Mouse (Mus musculus) neural tube, embryonic 13.5 days (tissue): ENCODE data around the gene Ric8b. TPM values are rescaled to one million over a fixed set of nuclear protein-coding genes. Genes with fewer than 3 reads are reported as not detected.
A peak's percentile ranks its signal among the peaks of the same experiment; 100 is the strongest.

Source experiments
- ATAC-seq: fragments of 200-750 bp; cut with Nextera tagmentation; 2 replicates; pipeline ENCODE4 v1.8.0; 2017; ENCODE audit warnings: low read depth, mild to moderate bottlenecking, moderate TSS enrichment, moderate library complexity
- H3K27ac ChIP-seq: fragments of 300-500 bp; sonication (generic); replicated peaks from 2 replicates; pipeline ENCODE4 v1.5.1; 2015; ENCODE audit warnings: moderate library complexity, mild to moderate bottlenecking, inconsistent platforms
- H3K27me3 ChIP-seq: fragments of 300-500 bp; sonication (generic); 2 replicates; pipeline ENCODE4 v1.6.1; 2015; ENCODE audit warnings: mild to moderate bottlenecking, inconsistent platforms
- H3K36me3 ChIP-seq: fragments of 300-500 bp; sonication (generic); 2 replicates; pipeline ENCODE4 v1.6.1; 2015; ENCODE audit warnings: mild to moderate bottlenecking, inconsistent platforms
- H3K4me1 ChIP-seq: fragments of 300-500 bp; sonication (generic); replicated peaks from 2 replicates; pipeline ENCODE4 v1.6.1; 2015; ENCODE audit warnings: inconsistent platforms
- H3K4me2 ChIP-seq: fragments of 300-500 bp; sonication (generic); 2 replicates; pipeline ENCODE4 v1.6.1; 2015; ENCODE audit warnings: inconsistent platforms, mild to moderate bottlenecking, moderate library complexity
- H3K4me3 ChIP-seq: fragments of 300-500 bp; sonication (generic); 2 replicates; pipeline ENCODE4 v1.5.1; 2015; ENCODE audit warnings: mild to moderate bottlenecking, inconsistent platforms
- H3K9ac ChIP-seq: fragments of 300-500 bp; sonication (generic); 2 replicates; pipeline ENCODE4 v1.6.1; 2015; ENCODE audit warnings: moderate library complexity, mild to moderate bottlenecking, inconsistent platforms
- H3K9me3 ChIP-seq: fragments of 300-500 bp; sonication (generic); 2 replicates; pipeline ENCODE4 v1.6.1; 2016; ENCODE audit warnings: inconsistent platforms
- WGBS: fragments of 180-500 bp; shearing (Covaris S2); methylation state at CpG from one replicate; pipeline ENCODE4 v1.1.7; 2015; 5-methylcytosine and 5-hydroxymethylcytosine counted together
- polyA plus RNA-seq: library from polyadenylated mRNA; unstranded; fragments of >200 nt; fragmentation: Nextera tagmentation; extraction: Ambion mirVana; gene quantifications from 2 replicates; pipeline ENCODE4 v1.2.1, GENCODE M21; 2015

Gene Ric8b
- polyA plus RNA-seq, 1 experiment from 2014 or later = 48.7 TPM

- peak overlapping the region; percentile 31; the same call in 1 of the 2 replicates for H3K9ac ChIP-seq
- WGBS = 7% methylated on average over 11 of the region's 11 CpGs
- H3K9me3 ChIP-seq = no peaks in the 10 kb centered on the region
- H3K4me2 ChIP-seq = peak overlapping the region; percentile 33
- H3K4me3 ChIP-seq = no peak overlapping the region
- peaks cover 28% of the 10 kb centered on the region for H3K4me1 ChIP-seq
- peaks cover 8% of the 10 kb centered on the region for H3K27me3 ChIP-seq
- H3K27ac ChIP-seq = peak overlapping the region; percentile 89
- ATAC-seq = peak; percentile 91
- H3K36me3 ChIP-seq = peaks cover 18% of the 10 kb centered on the region
Observed at GRCm38 (mm10) chr10:85022647-85023312, 105.4 kb downstream of the Ric8b start.

DNA sequence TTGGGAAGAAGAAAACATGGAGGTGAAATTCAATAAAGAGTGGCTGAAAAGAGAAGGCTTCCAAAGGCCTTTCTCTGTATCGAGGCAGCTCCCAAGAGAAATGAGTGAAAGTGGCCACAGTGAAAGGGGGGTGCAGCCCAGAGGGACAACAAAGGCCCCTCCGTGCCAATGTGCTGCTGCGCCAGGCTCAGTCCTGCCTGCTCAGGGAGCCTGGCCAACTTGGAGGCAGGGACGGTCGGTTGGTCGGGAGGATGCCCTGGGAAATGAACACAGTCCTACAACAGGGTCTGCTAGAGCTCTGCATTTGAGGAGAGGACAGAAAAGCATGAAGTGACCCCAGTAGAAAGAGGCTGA lies 105.9 kb downstream of the Ric8b start:
- peaks cover 15% of the 10 kb centered on the region for H3K36me3 ChIP-seq
- H3K9ac ChIP-seq = peak overlapping the region; percentile 31; the same call in 1 of the 2 replicates
- peaks cover 6% of the 10 kb centered on the region for H3K27me3 ChIP-seq
- peak overlapping the region; percentile 33 for H3K4me2 ChIP-seq
- peak; percentile 87 for ATAC-seq
- WGBS = 6% methylated on average over 6 of the region's 6 CpGs
- no peaks in the 10 kb centered on the region for H3K9me3 ChIP-seq
- H3K4me1 ChIP-seq = peaks cover 28% of the 10 kb centered on the region
- H3K4me3 ChIP-seq = no peak overlapping the region
- H3K27ac ChIP-seq = peak overlapping the region; percentile 89

DNA sequence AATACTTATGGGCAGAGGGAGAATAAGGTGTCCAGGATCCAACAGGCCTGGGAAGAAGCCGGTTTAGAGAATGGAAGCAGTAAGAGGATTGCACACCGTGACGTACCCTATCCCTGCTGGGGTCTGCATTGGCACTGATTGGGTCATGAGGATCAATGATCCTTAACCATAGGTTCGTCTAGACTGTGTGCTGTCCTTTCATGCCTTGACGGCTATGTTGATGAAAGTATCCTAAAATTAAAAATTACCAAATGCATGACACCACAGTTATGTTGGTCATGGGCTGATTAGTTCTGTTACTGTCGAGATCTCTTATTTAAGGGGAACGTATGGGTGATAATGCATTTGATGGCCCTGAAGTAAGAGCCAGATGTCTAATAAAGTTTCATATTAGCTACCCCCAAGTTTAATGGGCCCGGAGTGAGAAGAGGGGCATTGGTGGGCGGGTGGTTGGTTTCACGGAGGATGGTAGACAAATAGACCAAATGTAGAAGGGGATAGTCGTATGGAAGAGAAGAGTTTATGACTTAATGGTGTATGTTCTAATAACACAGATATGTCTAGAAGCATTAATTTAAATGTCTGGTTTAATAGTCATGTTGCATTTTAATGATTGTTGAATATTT lies 108.5 kb downstream of the Ric8b start:
- H3K27me3 ChIP-seq = peaks cover 3% of the 10 kb centered on the region
- H3K9ac ChIP-seq = no peak overlapping the region
- 86% methylated on average over 11 of the region's 11 CpGs for WGBS

DNA sequence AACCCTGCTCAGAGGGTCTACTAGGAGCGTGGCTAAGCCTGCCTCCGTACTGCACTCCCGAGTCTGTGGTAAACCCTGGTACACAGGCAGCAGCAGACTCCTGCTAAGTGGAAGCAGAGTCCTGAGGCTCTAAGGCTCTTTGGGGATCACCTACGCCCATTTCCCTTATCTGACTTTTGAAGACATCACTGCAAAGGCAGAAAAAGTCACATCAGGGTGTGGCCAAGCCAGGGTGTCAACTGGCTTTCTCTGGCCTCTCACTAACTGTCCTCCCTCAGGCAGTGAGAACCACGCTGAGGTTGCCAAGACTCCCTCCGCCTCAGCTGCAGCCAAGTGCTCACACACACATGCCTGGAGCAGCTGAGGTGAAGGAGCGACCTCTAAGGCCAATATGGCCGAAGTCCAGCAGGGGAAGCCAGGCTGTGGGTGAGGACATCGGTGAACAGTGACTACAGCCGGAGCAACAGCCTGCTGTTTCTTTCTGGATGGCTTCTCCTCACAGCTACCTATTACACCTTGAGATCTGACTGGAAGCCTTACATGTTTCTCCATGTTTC lies 110.3 kb downstream of the Ric8b start:
- peaks cover 3% of the 10 kb centered on the region for H3K27me3 ChIP-seq
- no peak overlapping the region for H3K4me2 ChIP-seq
- H3K4me3 ChIP-seq = no peak overlapping the region
- H3K9me3 ChIP-seq = no peaks in the 10 kb centered on the region
- no peak overlapping the region for H3K27ac ChIP-seq
- no peaks in the 10 kb centered on the region for H3K36me3 ChIP-seq
- peaks cover 17% of the 10 kb centered on the region for H3K4me1 ChIP-seq
- ATAC-seq = no peak
- WGBS = 83% methylated on average over 10 of the region's 10 CpGs
- no peak overlapping the region for H3K9ac ChIP-seq

More for the DNA sequence above, 108.5 kb downstream of the Ric8b start:
- no peak for ATAC-seq
- H3K36me3 ChIP-seq = peaks cover 3% of the 10 kb centered on the region; the same call in 1 of the 2 replicates
- no peak overlapping the region for H3K4me2 ChIP-seq
- H3K27ac ChIP-seq = no peak overlapping the region
- H3K4me1 ChIP-seq = peaks cover 28% of the 10 kb centered on the region
- no peaks in the 10 kb centered on the region for H3K9me3 ChIP-seq
- no peak overlapping the region for H3K4me3 ChIP-seq

DNA sequence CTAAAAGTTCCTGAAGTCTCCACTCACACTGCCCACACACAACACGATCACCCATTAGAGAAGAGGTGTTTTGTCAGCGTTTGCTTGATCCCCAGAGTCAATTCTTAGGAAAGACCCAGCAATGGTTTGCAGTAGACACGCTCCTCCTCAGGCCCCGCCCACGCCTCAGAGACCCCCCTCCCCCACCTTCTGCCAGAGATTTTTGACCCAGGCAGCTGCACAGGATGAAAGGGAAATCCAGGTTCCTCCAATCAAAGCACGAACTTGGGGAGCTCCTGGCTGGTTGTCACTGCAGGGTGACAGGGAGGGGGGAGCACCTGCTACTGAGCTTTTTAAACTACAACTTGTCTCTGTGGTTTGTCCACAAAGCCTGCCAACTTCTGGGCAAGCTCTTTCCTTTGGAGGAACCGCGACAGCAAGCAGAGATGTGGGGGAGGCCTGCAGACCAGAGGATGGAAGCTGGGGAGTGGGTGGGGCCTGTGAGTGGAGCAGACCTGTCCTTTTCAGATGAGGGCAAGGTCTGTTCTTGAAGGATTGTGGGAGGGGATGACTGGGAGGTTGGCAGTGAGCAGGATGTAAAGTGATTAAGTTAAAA lies 117.8 kb downstream of the Ric8b start:
- Histone ChIP-seq H3K4me2 (no peak overlapping the region), H3K27ac (no peak overlapping the region), H3K9ac (no peak overlapping the region), H3K27me3 (peaks cover 4% of the 10 kb centered on the region; the same call in 1 of the 2 replicates), H3K4me1 (0 out of 2 replicates have a peak, but pooled peaks cover 6% of the 10 kb centered on the region), H3K4me3 (no peak overlapping the region), H3K9me3 (no peaks in the 10 kb centered on the region), H3K36me3 (no peaks in the 10 kb centered on the region)
- WGBS = 24% methylated on average over 8 of the region's 8 CpGs
- no peak for ATAC-seq

- WGBS = 61% methylated on average over 10 of the region's 10 CpGs
- Histone ChIP-seq H3K4me3 (no peak overlapping the region), H3K36me3 (no peaks in the 10 kb centered on the region), H3K9me3 (no peaks in the 10 kb centered on the region), H3K9ac (no peak overlapping the region), H3K4me1 (0 out of 2 replicates have a peak, but pooled peaks cover 6% of the 10 kb centered on the region), H3K4me2 (no peak overlapping the region), H3K27me3 (peaks cover 29% of the 10 kb centered on the region), H3K27ac (no peak overlapping the region)
- ATAC-seq = no peak
Observed at GRCm38 (mm10) chr10:85038147-85038546, 120.7 kb downstream of the Ric8b start.

DNA sequence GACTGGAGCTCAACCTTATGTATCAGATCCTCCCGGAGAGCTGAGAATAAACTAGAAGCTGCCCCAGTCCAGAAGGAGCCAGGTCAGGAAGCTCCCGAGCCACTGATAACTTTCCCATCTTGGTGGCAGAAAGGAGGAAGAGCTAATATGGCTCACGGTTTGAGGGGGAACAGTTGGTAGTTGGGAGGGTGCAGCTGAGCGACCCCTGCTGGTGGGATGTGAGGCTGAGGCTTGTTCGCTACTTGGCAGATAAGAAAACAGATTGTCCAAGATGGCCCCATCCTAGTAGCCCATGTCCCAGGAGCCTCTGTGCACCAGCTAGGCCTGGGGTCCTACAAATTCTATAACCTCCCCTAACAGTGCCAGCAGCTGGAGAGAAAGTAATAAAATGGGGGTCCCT lies 121.4 kb downstream of the Ric8b start:
- peaks cover 25% of the 10 kb centered on the region for H3K27me3 ChIP-seq
- no peaks in the 10 kb centered on the region for H3K36me3 ChIP-seq
- no peak overlapping the region for H3K9ac ChIP-seq
- 89% methylated on average over 5 of the region's 5 CpGs for WGBS
- H3K27ac ChIP-seq = no peak overlapping the region
- H3K4me1 ChIP-seq = 0 out of 2 replicates have a peak, but pooled peaks cover 6% of the 10 kb centered on the region
- H3K9me3 ChIP-seq = no peaks in the 10 kb centered on the region
- no peak overlapping the region for H3K4me3 ChIP-seq
- no peak for ATAC-seq
- H3K4me2 ChIP-seq = no peak overlapping the region

- Histone ChIP-seq H3K36me3 (no peaks in the 10 kb centered on the region), H3K27me3 (peaks cover 32% of the 10 kb centered on the region), H3K27ac (0 out of 2 replicates have a peak overlapping the region, but pooled peaks have one; percentile 33), H3K4me2 (peak overlapping the region; percentile 47), H3K4me1 (peaks cover 13% of the 10 kb centered on the region), H3K4me3 (peak overlapping the region; percentile 19; the same call in 1 of the 2 replicates), H3K9me3 (no peaks in the 10 kb centered on the region), H3K9ac (peak overlapping the region; percentile 45; the same call in 1 of the 2 replicates)
- WGBS = 4% methylated on average over 17 of the region's 17 CpGs
- ATAC-seq = peak; percentile 83
Observed at GRCm38 (mm10) chr10:85044191-85044711, 126.8 kb downstream of the Ric8b start.

DNA sequence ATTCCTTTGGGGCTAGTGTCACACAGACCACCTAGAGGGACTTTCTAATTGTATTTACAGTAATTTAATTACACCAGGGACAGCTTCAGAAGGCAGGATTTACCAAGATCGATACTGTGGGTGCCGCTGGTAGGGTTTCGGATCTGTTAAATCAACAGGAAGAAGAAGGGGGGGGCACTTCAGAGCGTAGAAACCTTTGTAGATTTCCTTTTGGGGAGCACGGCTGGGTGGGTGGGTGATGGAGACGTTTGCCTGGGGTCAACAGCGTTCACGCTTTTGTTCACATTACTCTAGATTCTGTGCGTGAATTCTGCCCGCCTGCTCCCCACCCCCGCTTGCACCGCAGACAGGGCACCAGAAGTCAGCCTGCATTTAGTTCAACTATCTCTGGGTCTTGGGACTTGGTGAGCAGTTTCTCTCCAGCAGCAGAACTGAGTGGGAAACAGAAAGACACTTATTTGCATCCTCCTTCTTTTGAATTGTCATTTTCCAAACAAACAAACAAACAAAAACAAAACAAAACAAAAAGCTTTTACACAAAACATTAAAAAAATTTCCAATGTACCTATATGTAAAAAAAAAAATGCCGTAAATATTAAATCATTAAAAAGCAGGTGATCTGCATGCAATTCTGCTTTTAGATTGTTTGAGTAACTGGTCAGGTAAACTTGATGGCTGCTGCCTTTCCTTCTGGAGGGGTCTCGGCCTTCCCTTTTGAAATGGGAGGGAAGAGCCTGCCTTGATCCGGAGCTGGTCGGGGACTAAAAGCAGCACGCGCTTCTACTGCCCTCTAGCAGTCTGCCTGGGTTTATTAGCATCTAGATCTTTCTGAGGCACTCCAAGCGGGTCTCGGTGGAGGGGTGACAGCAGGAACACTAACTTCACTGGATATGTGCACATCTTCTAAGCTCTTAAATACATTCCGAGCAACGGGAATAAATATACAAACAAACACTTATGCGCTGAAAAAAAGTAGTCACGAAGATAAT lies 127.6 kb downstream of the Ric8b start:
- ATAC-seq = no peak

GRCm38 (mm10) chr10:85046585-85046984 lies 129.2 kb downstream of the Ric8b start:
- peaks cover 22% of the 10 kb centered on the region for H3K27me3 ChIP-seq
- H3K4me1 ChIP-seq = peaks cover 13% of the 10 kb centered on the region
- no peak overlapping the region for H3K4me3 ChIP-seq
- no peak for ATAC-seq
- no peaks in the 10 kb centered on the region for H3K36me3 ChIP-seq
- H3K4me2 ChIP-seq = no peak overlapping the region
- H3K9ac ChIP-seq = no peak overlapping the region
- no peaks in the 10 kb centered on the region for H3K9me3 ChIP-seq
- H3K27ac ChIP-seq = no peak overlapping the region
- WGBS = 31% methylated on average over 5 of the region's 5 CpGs

More for the DNA sequence above, 127.6 kb downstream of the Ric8b start:
- 8% methylated on average over 24 of the region's 24 CpGs for WGBS
- Histone ChIP-seq H3K9ac (peak overlapping the region; percentile 45; the same call in 1 of the 2 replicates), H3K27ac (0 out of 2 replicates have a peak overlapping the region, but pooled peaks have one; percentile 33), H3K4me1 (peaks cover 13% of the 10 kb centered on the region), H3K4me2 (peak overlapping the region; percentile 47), H3K4me3 (peak overlapping the region; percentile 19), H3K27me3 (peaks cover 32% of the 10 kb centered on the region), H3K9me3 (no peaks in the 10 kb centered on the region), H3K36me3 (no peaks in the 10 kb centered on the region)

DNA sequence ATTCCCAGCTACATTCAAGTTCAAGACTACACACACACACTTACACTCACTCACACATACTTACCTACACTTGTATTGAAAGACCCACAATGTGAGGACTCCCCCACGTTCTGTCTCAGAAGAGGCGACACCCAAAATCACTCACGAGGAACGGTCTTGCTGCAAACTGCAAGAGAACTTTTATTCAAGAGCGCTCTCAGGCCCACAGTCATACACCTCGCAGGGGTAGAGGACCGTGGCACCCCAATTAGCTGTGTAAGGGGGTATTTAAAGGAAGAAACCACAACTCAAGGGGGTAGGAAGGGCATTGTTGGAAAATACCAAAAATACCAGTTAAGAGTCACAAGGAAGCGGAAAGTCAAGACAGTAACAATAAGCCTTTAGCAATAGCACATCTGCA lies 130.6 kb downstream of the Ric8b start:
- H3K27me3 ChIP-seq = peaks cover 8% of the 10 kb centered on the region
- H3K36me3 ChIP-seq = no peaks in the 10 kb centered on the region
- H3K4me3 ChIP-seq = no peak overlapping the region
- no peak overlapping the region for H3K27ac ChIP-seq
- H3K4me1 ChIP-seq = peaks cover 13% of the 10 kb centered on the region
- no peak overlapping the region for H3K4me2 ChIP-seq
- no peak for ATAC-seq
- no peak overlapping the region for H3K9ac ChIP-seq
- no peaks in the 10 kb centered on the region for H3K9me3 ChIP-seq
- 94% methylated on average over 8 of the region's 8 CpGs for WGBS
